Mouse (Mus musculus) stomach, postnatal 0 days (tissue): ENCODE data around the gene Sema5a. TPM values are rescaled to one million over a fixed set of nuclear protein-coding genes. Genes with fewer than 3 reads are reported as not detected.
A peak's percentile ranks its signal among the peaks of the same experiment; 100 is the strongest.

ENCODE experiments used
- ATAC-seq: fragments of 200-750 bp; cut with Nextera tagmentation; 2 replicates; pipeline ENCODE4 v1.8.0; 2017; ENCODE audit not compliant: low FRiP score, low TSS enrichment
- DNase-seq: peaks from one replicate; pipeline ENCODE4 v3.0.0-alpha.2; 2016; ENCODE audit warnings: low spot score
- H3K27ac ChIP-seq: fragments of 300-500 bp; sonication (generic); replicated peaks from 2 replicates; pipeline ENCODE4 v1.5.1; 2014; ENCODE audit warnings: mild to moderate bottlenecking, control low read depth
- H3K27me3 ChIP-seq: fragments of 300-500 bp; sonication (generic); 2 replicates; pipeline ENCODE4 v1.6.1; 2014; ENCODE audit warnings: low read length; ENCODE audit not compliant: control insufficient read depth, insufficient read depth
- H3K36me3 ChIP-seq: fragments of 300-500 bp; sonication (generic); 2 replicates; pipeline ENCODE4 v1.6.1; 2014; ENCODE audit warnings: low read length, mixed read lengths; ENCODE audit not compliant: control insufficient read depth, insufficient read depth
- H3K4me1 ChIP-seq: fragments of 300-500 bp; sonication (generic); replicated peaks from 2 replicates; pipeline ENCODE4 v1.6.1; 2014; ENCODE audit warnings: antibody characterized with exemption; ENCODE audit not compliant: control insufficient read depth, insufficient read depth
- H3K4me2 ChIP-seq: fragments of 300-500 bp; sonication (generic); replicated peaks from 2 replicates; pipeline ENCODE4 v1.6.1; 2014; ENCODE audit warnings: low read depth, mild to moderate bottlenecking, control low read depth, moderate library complexity
- H3K4me3 ChIP-seq: fragments of 300-500 bp; sonication (generic); 2 replicates; pipeline ENCODE4 v1.5.1; 2014; ENCODE audit warnings: low read depth, low read length, control low read depth
- H3K9ac ChIP-seq: fragments of 300-500 bp; sonication (generic); 2 replicates; pipeline ENCODE4 v1.6.1; 2014; ENCODE audit warnings: mild to moderate bottlenecking, low read length, control low read depth, mixed read lengths
- H3K9me3 ChIP-seq: fragments of 300-500 bp; sonication (generic); 2 replicates; pipeline ENCODE4 v1.6.1; 2016; ENCODE audit warnings: low read length; ENCODE audit not compliant: control insufficient read depth
- CTCF ChIP-seq: IDR thresholded peaks from 2 replicates; pipeline ENCODE4 v1.5.1; 2016; ENCODE audit warnings: antibody characterized with exemption, low read depth, mild to moderate bottlenecking, moderate library complexity
- EP300 ChIP-seq: optimal IDR thresholded peaks from 2 replicates; pipeline ENCODE3; 2016; ENCODE audit warnings: antibody characterized with exemption
- WGBS: fragments of 180-500 bp; shearing (Covaris S2); extraction: QIAGEN DNeasy Blood & Tissue Kit; methylation state at CpG from one replicate; pipeline ENCODE4 v1.1.7; 2014; 5-methylcytosine and 5-hydroxymethylcytosine counted together
- polyA plus RNA-seq: library from polyadenylated mRNA; unstranded; fragments of >200 nt; fragmentation: Nextera tagmentation; extraction: Ambion mirVana; gene quantifications from 2 replicates; pipeline ENCODE4 v1.2.1, GENCODE M21; 2015

The Sema5a gene
- polyA plus RNA-seq, 1 experiment from 2014 or later: 5.5 TPM

GRCm38 (mm10) chr15:32266122-32266820 is 21.7 kb downstream of the Sema5a start:
- H3K9ac ChIP-seq: no peak overlapping the region
- ATAC-seq: no peak
- H3K36me3 ChIP-seq: no peaks in the 10 kb centered on the region
- 0 out of 2 replicates have a peak overlapping the region, but pooled peaks have one; percentile 8 for H3K27ac ChIP-seq
- no peaks in the 10 kb centered on the region for H3K27me3 ChIP-seq
- no peaks in the 10 kb centered on the region; the same call in 1 of the 2 replicates for H3K4me1 ChIP-seq
- TF ChIP-seq EP300: no peak
- no peak for TF ChIP-seq CTCF
- H3K4me3 ChIP-seq: no peak overlapping the region
- H3K4me2 ChIP-seq: no peak overlapping the region
- 63% methylated on average over 15 of the region's 15 CpGs for WGBS
- DNase-seq: no peak
- no peaks in the 10 kb centered on the region for H3K9me3 ChIP-seq

DNA sequence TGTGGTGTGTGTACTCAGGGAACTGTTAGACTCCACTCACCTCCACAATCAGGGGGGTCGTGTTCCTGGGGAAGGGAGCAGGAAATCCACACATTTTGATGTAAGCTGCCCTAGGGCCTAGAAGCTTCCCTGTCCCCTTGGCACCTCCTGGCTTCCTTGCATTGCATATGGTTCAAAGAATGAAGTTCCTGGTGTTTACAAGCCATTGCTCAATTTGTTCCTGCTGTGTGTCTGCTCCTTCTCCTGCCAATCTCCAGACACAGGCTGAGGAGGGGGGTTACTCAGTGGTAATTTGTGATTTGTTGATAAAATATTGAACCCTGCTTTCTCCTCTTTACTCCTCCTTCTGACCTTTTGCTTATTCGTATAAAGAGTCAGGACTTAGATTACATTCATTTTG is 25.5 kb downstream of the Sema5a start:
- Histone ChIP-seq H3K9ac (no peak overlapping the region), H3K4me1 (no peaks in the 10 kb centered on the region; the same call in 1 of the 2 replicates), H3K9me3 (no peaks in the 10 kb centered on the region), H3K4me3 (no peak overlapping the region), H3K4me2 (no peak overlapping the region), H3K27me3 (no peaks in the 10 kb centered on the region), H3K27ac (no peak overlapping the region), H3K36me3 (no peaks in the 10 kb centered on the region)
- TF ChIP-seq EP300 (no peak), CTCF (no peak)
- ATAC-seq: no peak
- DNase-seq: no peak
- 70% methylated on average over 2 of the region's 2 CpGs for WGBS

- no peak for ATAC-seq
- no peak overlapping the region for H3K4me3 ChIP-seq
- no peaks in the 10 kb centered on the region for H3K9me3 ChIP-seq
- H3K9ac ChIP-seq: no peak overlapping the region
- H3K36me3 ChIP-seq: no peaks in the 10 kb centered on the region
- TF ChIP-seq CTCF: no peak
- no peak for TF ChIP-seq EP300
- no peak overlapping the region for H3K4me2 ChIP-seq
- H3K4me1 ChIP-seq: no peaks in the 10 kb centered on the region
- WGBS: 73% methylated on average over 6 of the region's 6 CpGs
- no peaks in the 10 kb centered on the region for H3K27me3 ChIP-seq
- no peak overlapping the region for H3K27ac ChIP-seq
- no peak for DNase-seq
Measured at GRCm38 (mm10) chr15:32273925-32274324, 29.3 kb downstream of the Sema5a start.

- H3K4me1 ChIP-seq: no peaks in the 10 kb centered on the region
- DNase-seq: no peak
- no peaks in the 10 kb centered on the region for H3K36me3 ChIP-seq
- H3K9me3 ChIP-seq: no peaks in the 10 kb centered on the region
- no peak overlapping the region for H3K27ac ChIP-seq
- no peak overlapping the region for H3K4me2 ChIP-seq
- no peak overlapping the region for H3K9ac ChIP-seq
- ATAC-seq: no peak
- TF ChIP-seq CTCF (no peak), EP300 (no peak)
- WGBS: 81% methylated on average over 5 of the region's 5 CpGs
- H3K27me3 ChIP-seq: no peaks in the 10 kb centered on the region
- no peak overlapping the region for H3K4me3 ChIP-seq
Measured at GRCm38 (mm10) chr15:32275020-32275419, 30.4 kb downstream of the Sema5a start.

DNA sequence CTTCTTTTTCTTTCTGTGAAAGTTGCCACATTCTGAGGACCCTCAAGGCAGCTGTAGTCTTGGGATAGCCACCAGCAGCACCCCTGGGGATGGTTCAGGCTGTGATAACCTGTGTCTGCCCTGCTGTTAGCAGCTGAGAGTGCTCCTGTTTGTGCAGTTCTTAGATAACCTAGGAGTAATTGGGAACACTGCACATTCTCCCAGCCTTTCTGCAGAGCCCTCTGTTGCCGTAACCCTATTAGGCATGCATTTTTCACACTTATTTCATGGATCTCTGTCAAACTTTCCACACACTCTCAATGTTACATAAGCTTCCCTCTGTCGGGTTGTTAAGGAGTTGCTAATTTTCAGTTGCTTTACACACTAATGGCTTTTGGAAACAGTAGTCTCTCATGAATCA is 34.0 kb downstream of the Sema5a start:
- Histone ChIP-seq H3K4me3 (no peak overlapping the region), H3K27ac (no peak overlapping the region; the same call in 1 of the 2 replicates), H3K4me2 (no peak overlapping the region), H3K9me3 (no peaks in the 10 kb centered on the region), H3K36me3 (no peaks in the 10 kb centered on the region), H3K4me1 (no peaks in the 10 kb centered on the region), H3K27me3 (no peaks in the 10 kb centered on the region), H3K9ac (no peak overlapping the region)
- ATAC-seq (no peak), DNase-seq (no peak)
- TF ChIP-seq EP300: no peak
- no peak for TF ChIP-seq CTCF
- WGBS: 49% methylated on average over 2 of the region's 2 CpGs

GRCm38 (mm10) chr15:32281374-32281773 is 36.8 kb downstream of the Sema5a start:
- Histone ChIP-seq H3K36me3 (no peaks in the 10 kb centered on the region), H3K27me3 (no peaks in the 10 kb centered on the region), H3K27ac (peak overlapping the region; percentile 88), H3K4me1 (no peaks in the 10 kb centered on the region), H3K9me3 (no peaks in the 10 kb centered on the region), H3K4me2 (no peak overlapping the region), H3K4me3 (no peak overlapping the region), H3K9ac (no peak overlapping the region)
- ATAC-seq (no peak; the same call in 1 of the 2 replicates), DNase-seq (no peak)
- TF ChIP-seq CTCF (no peak), EP300 (no peak)
- whole genome bisulfite sequencing: 42% methylated on average over 4 of the region's 4 CpGs
